8 mouse cellular contexts compared by ENCODE assay signal in the genomic region with DNA sequence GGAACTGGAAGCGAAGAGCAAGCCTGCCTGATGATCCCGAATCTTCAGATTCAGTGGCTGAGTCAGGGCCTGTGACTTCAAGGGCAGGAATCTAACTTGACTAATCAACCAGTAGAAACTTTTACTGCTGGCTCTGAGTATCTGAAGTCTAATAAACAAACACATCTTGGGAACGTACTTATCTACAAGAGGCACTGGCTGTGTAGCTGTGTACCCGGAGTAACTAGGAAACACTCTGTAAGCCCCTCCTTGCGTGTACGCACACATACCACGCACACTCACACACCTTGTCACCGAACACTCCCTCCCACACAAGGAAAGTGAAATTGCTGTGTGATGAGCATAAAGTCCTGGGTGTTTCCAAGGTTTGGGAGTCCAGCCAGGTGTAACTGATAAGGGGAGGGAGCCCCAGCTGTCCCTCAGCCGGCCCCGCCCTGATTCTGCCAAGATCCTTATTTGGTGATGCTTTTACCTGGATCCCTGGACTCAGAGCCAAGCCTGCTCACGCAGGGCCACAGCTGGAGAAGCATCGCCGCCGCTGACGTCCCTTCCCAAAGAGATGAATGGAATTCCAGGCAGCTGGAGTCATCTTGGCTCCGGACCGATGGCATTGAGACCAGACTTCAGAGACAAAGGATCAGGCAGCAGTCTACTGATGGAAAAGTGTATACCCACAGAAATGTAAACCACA. TPM values are rescaled to one million over a fixed set of nuclear protein-coding genes. Genes with fewer than 3 reads are reported as not detected.
DNase-seq lines count a peak whose midpoint lies in the region; ATAC-seq and TF ChIP-seq lines count a peak whose summit lies in the region.

No protein-coding gene starts in this region.

- no peak for TF ChIP-seq CTCF in brain, embryonic 14.5 days (IDR thresholded peaks at IDR 0.05; ENCODE audit: borderline replicate concordance, extremely low read depth, insufficient read depth, insufficient read length)
- no peak for TF ChIP-seq CTCF in hindbrain, postnatal 0 days (IDR thresholded peaks at IDR 0.05; ENCODE audit: low read depth)
- no peak for TF ChIP-seq CTCF in lung, postnatal 0 days (IDR thresholded peaks at IDR 0.05)

- no peaks in the 10 kb centered on the region for H3K36me3 ChIP-seq in hindbrain, postnatal 0 days (ENCODE audit: insufficient read depth, low read length)
- peaks cover 3% of the 10 kb centered on the region; the same call in 1 of the 2 replicates for H3K36me3 ChIP-seq in lung, postnatal 0 days (ENCODE audit: insufficient read depth, low read length)
- peaks cover 9% of the 10 kb centered on the region; the same call in 1 of the 2 replicates for H3K36me3 ChIP-seq in stomach, embryonic 14.5 days (ENCODE audit: control insufficient read depth, insufficient read depth, low read length)

- H3K4me3 ChIP-seq in hindbrain, postnatal 0 days (ENCODE audit: low read length) = peak overlapping the region; percentile 47
- peak overlapping the region; percentile 68 for H3K4me3 ChIP-seq in lung, postnatal 0 days (ENCODE audit: low read depth, low read length)
- peak overlapping the region; percentile 66; the same call in 1 of the 2 replicates for H3K4me3 ChIP-seq in stomach, embryonic 14.5 days (ENCODE audit: low read depth, low read length)

- intact Hi-C loops in left cerebral cortex, postnatal 4 days (cut with DNase I) = loop anchor here (5.0 to 10.0 kb wide), 3 partner anchors 134 to 656 kb away; no protein-coding TSS in a partner anchor
- intact Hi-C loops in left cerebral cortex, postnatal 36 days (cut with DNase I) = loop anchor here (5.0 to 10.0 kb wide), 3 partner anchors 137 to 658 kb away; no protein-coding TSS in a partner anchor

- H3K4me2 ChIP-seq in hindbrain, postnatal 0 days (ENCODE audit: low read depth, low read length) = peak overlapping the region; percentile 98
- peak overlapping the region; percentile 81 for H3K4me2 ChIP-seq in lung, postnatal 0 days (replicated peaks; ENCODE audit: low read depth, low read length)
- peak overlapping the region; percentile 87 for H3K4me2 ChIP-seq in stomach, embryonic 14.5 days (replicated peaks; ENCODE audit: low read depth, low read length)

- H3K27me3 ChIP-seq in hindbrain, postnatal 0 days (ENCODE audit: insufficient read depth, low read length) = 0 out of 2 replicates have a peak, but pooled peaks cover 5% of the 10 kb centered on the region
- no peaks in the 10 kb centered on the region for H3K27me3 ChIP-seq in lung, postnatal 0 days (replicated peaks; ENCODE audit: insufficient read depth, low read length)
- H3K27me3 ChIP-seq in stomach, embryonic 14.5 days (ENCODE audit: control insufficient read depth, insufficient read depth, low read length) = no peaks in the 10 kb centered on the region

- TF ChIP-seq EP300 in lung, postnatal 0 days (IDR thresholded peaks at IDR 0.05) = peak; percentile 91

- no peak overlapping the region for H3K27ac ChIP-seq in hindbrain, postnatal 0 days
- peak overlapping the region; percentile 87 for H3K27ac ChIP-seq in lung, postnatal 0 days (ENCODE audit: low read length)
- peak overlapping the region; percentile 52; the same call in 1 of the 2 replicates for H3K27ac ChIP-seq in stomach, embryonic 14.5 days (ENCODE audit: low read length)

- no peak for TF ChIP-seq POLR2A in brain, embryonic 14.5 days (IDR thresholded peaks at IDR 0.05; ENCODE audit: borderline replicate concordance, extremely low read depth, insufficient read depth, insufficient read length, poor library complexity, severe bottlenecking)

- no peaks in the 10 kb centered on the region for H3K9me3 ChIP-seq in hindbrain, postnatal 0 days (ENCODE audit: low read length)
- H3K9me3 ChIP-seq in lung, postnatal 0 days (ENCODE audit: low read length) = no peaks in the 10 kb centered on the region
- no peaks in the 10 kb centered on the region for H3K9me3 ChIP-seq in stomach, embryonic 14.5 days (ENCODE audit: control insufficient read depth, low read depth, low read length)

- peak; percentile 11 for DNase-seq in left cerebral cortex, postnatal 4 days
- DNase-seq in left cerebral cortex, postnatal 36 days (ENCODE audit: low spot score in 2 of 2) = no peak
- peak; percentile 63 for DNase-seq in brain, embryonic 14.5 days (ENCODE audit: low read depth)
- peak; percentile 45 for DNase-seq in gastrocnemius, postnatal 10 days
- peak; percentile 56 for DNase-seq in hindbrain, postnatal 0 days (ENCODE audit: low spot score)
- peak; percentile 95 for DNase-seq in lung, postnatal 0 days (ENCODE audit: low spot score)
- no peak for DNase-seq in thymus, postnatal 14 days

- H3K9ac ChIP-seq in hindbrain, postnatal 0 days (replicated peaks; ENCODE audit: low read length) = peak overlapping the region; percentile 37
- H3K9ac ChIP-seq in lung, postnatal 0 days (replicated peaks; ENCODE audit: low read depth) = 0 out of 2 replicates have a peak overlapping the region, but pooled peaks have one; percentile 3
- H3K9ac ChIP-seq in stomach, embryonic 14.5 days (replicated peaks; ENCODE audit: low read depth, low read length) = peak overlapping the region; percentile 22; the same call in 1 of the 2 replicates

- 35% methylated on average over 17 of the region's 17 CpGs for WGBS in hindbrain, postnatal 0 days
- WGBS in lung, postnatal 0 days = 17% methylated on average over 17 of the region's 17 CpGs
- WGBS in stomach, embryonic 14.5 days = 24% methylated on average over 17 of the region's 17 CpGs

- ATAC-seq in hindbrain, postnatal 0 days = 0 out of 2 replicates have a peak, but pooled peaks have one; percentile 33
- ATAC-seq in lung, postnatal 0 days = peak; percentile 86
- ATAC-seq in stomach, embryonic 14.5 days (ENCODE audit: insufficient number of reproducible peaks, insufficient read depth, low FRiP score, low read depth) = peak; percentile 14; the same call in 1 of the 2 replicates

- H3K4me1 ChIP-seq in hindbrain, postnatal 0 days (ENCODE audit: insufficient read depth, low read length) = peaks cover 5% of the 10 kb centered on the region
- peaks cover 7% of the 10 kb centered on the region; the same call in 1 of the 2 replicates for H3K4me1 ChIP-seq in lung, postnatal 0 days (ENCODE audit: insufficient read depth, low read depth, low read length)
- H3K4me1 ChIP-seq in stomach, embryonic 14.5 days (ENCODE audit: control insufficient read depth, insufficient read depth, low read length) = 0 out of 2 replicates have a peak, but pooled peaks cover 2% of the 10 kb centered on the region

RNA-seq across cellular contexts. Expression of a gene that starts 1.3 kb away (rescaled TPM):
- total RNA-seq in left cerebral cortex, postnatal 4 days (2021) = 10 to 100 TPM; 15.3 to 18.1 TPM
- total RNA-seq in left cerebral cortex, postnatal 36 days (2021) = 1 to 10 TPM; 1.7 to 2.1 TPM
- polyA plus RNA-seq in brain, embryonic 14.5 days (2012; rRNA removed) = 3.0 and 9.3 TPM in 2 replicates
- 10 to 100 TPM; 25.1 to 38.4 TPM for total RNA-seq in gastrocnemius, postnatal 10 days (2021)
- 12.5 and 13.6 TPM in 2 replicates for total RNA-seq in hindbrain, postnatal 0 days (2014; rRNA removed)
- polyA plus RNA-seq in hindbrain, postnatal 0 days (2015; fragmentation: Nextera tagmentation; extraction: Ambion mirVana) = 3.3 and 3.7 TPM in 2 replicates
- polyA plus RNA-seq in lung, postnatal 0 days (2015; fragmentation: Nextera tagmentation; extraction: Ambion mirVana) = 50.8 and 57.5 TPM in 2 replicates
- 63.4 and 73.9 TPM in 2 replicates for polyA plus RNA-seq in stomach, embryonic 14.5 days (2014; fragmentation: Nextera tagmentation; extraction: Ambion mirVana)

Comparison
In these comparisons a context has a peak if more than half of its experiments do, and no peak if none do; other contexts are left out.
1. DNase-seq: peak in left cerebral cortex, postnatal 4 days (single experiment), brain, embryonic 14.5 days (single experiment), gastrocnemius, postnatal 10 days (single experiment), hindbrain, postnatal 0 days (single experiment) and lung, postnatal 0 days (single experiment); none in left cerebral cortex, postnatal 36 days (0 of 2) and thymus, postnatal 14 days (single experiment).
2. ATAC-seq: peak in every context shown above with its lines; median percentile 86 in lung, postnatal 0 days; 33 in hindbrain, postnatal 0 days; 14 in stomach, embryonic 14.5 days.
3. Peak in every context shown above with its lines, with median percentiles within 50 percentile points of each other: H3K4me2 ChIP-seq, H3K4me3 ChIP-seq and H3K9ac ChIP-seq.